Mouse (Mus musculus) midbrain, postnatal 0 days (tissue): Measurements from ENCODE around the gene Ankmy2. TPM values are rescaled to one million over a fixed set of nuclear protein-coding genes. Genes with fewer than 3 reads are reported as not detected.

Experiments
- ATAC-seq: fragments of 200-750 bp; cut with Nextera tagmentation; 2 replicates; pipeline ENCODE4 v1.8.0; 2017; ENCODE audit warnings: moderate number of reproducible peaks, mild to moderate bottlenecking, moderate TSS enrichment, moderate library complexity; ENCODE audit not compliant: low FRiP score
- DNase-seq: peaks from one replicate; pipeline ENCODE4 v3.0.0-alpha.2; 2015; ENCODE audit warnings: low spot score
- H3K27ac ChIP-seq: fragments of 300-500 bp; sonication (generic); 2 replicates; pipeline ENCODE4 v1.5.1; 2014; ENCODE audit warnings: low read depth, mild to moderate bottlenecking, low read length, mixed read lengths
- H3K27me3 ChIP-seq: fragments of 300-500 bp; sonication (generic); 2 replicates; pipeline ENCODE4 v1.6.1; 2014; ENCODE audit warnings: low read length, control low read depth, mixed read lengths; ENCODE audit not compliant: insufficient read depth
- H3K36me3 ChIP-seq: fragments of 300-500 bp; sonication (generic); 2 replicates; pipeline ENCODE4 v1.6.1; 2014; ENCODE audit warnings: low read length, control low read depth, mixed read lengths; ENCODE audit not compliant: insufficient read depth
- H3K4me1 ChIP-seq: fragments of 300-500 bp; sonication (generic); 2 replicates; pipeline ENCODE4 v1.6.1; 2014; ENCODE audit warnings: mild to moderate bottlenecking, control low read depth, antibody characterized with exemption, low read length, mixed read lengths; ENCODE audit not compliant: insufficient read depth
- H3K4me2 ChIP-seq: fragments of 300-500 bp; sonication (generic); 2 replicates; pipeline ENCODE4 v1.6.1; 2014; ENCODE audit warnings: low read depth, mild to moderate bottlenecking, low read length, mixed read lengths; ENCODE audit not compliant: poor library complexity, severe bottlenecking
- H3K4me3 ChIP-seq: fragments of 300-500 bp; sonication (generic); 2 replicates; pipeline ENCODE4 v1.5.1; 2014; ENCODE audit warnings: low read depth, mild to moderate bottlenecking, low read length, moderate library complexity
- H3K9ac ChIP-seq: fragments of 300-500 bp; sonication (generic); replicated peaks from 2 replicates; pipeline ENCODE4 v1.6.1; 2014; ENCODE audit warnings: mild to moderate bottlenecking, low read length, moderate library complexity, mixed read lengths; ENCODE audit not compliant: poor library complexity, severe bottlenecking
- H3K9me3 ChIP-seq: fragments of 300-500 bp; sonication (generic); 2 replicates; pipeline ENCODE4 v1.6.1; 2016; ENCODE audit warnings: low read length, control low read depth
- CTCF ChIP-seq: IDR thresholded peaks from 2 replicates; pipeline ENCODE4 v1.5.1; 2016; ENCODE audit warnings: antibody characterized with exemption, mild to moderate bottlenecking
- WGBS: fragments of 180-500 bp; shearing (Covaris S2); extraction: QIAGEN DNeasy Blood & Tissue Kit; methylation state at CpG from one replicate; pipeline ENCODE4 v1.1.7; 2014; 5-methylcytosine and 5-hydroxymethylcytosine counted together
- polyA plus RNA-seq: library from polyadenylated mRNA; unstranded; fragments of >200 nt; fragmentation: Nextera tagmentation; extraction: Ambion mirVana; gene quantifications from 2 replicates; pipeline ENCODE4 v1.2.1, GENCODE M21; 2015
- total RNA-seq: library from RNA; depleted of rRNA; stranded (reverse); fragments of >200 nt; gene quantifications from 2 replicates; pipeline ENCODE4 v1.2.3, GENCODE M21; 2014

Ankmy2 gene
- total and polyA plus RNA-seq, 2 experiments from 2014 or later, result 64.6 to 88.5 TPM

- no peak overlapping the region for H3K4me3 ChIP-seq
- WGBS, result 87% methylated on average over 7 of the region's 7 CpGs
- no peak for ATAC-seq
- H3K27ac ChIP-seq, result no peak overlapping the region
- TF ChIP-seq CTCF, result no peak
- H3K9ac ChIP-seq, result no peak overlapping the region
- H3K36me3 ChIP-seq, result no peaks in the 10 kb centered on the region
- no peaks in the 10 kb centered on the region for H3K27me3 ChIP-seq
- DNase-seq, result no peak
- no peaks in the 10 kb centered on the region for H3K4me1 ChIP-seq
- H3K9me3 ChIP-seq, result no peaks in the 10 kb centered on the region
- no peak overlapping the region for H3K4me2 ChIP-seq
These were observed 7.3 kb downstream of the Ankmy2 start for GRCm38 (mm10) chr12:36164126-36164791.

GRCm38 (mm10) chr12:36165299-36165698 is 8.4 kb downstream of the Ankmy2 start:
- Histone ChIP-seq H3K4me2 (no peak overlapping the region), H3K4me3 (no peak overlapping the region), H3K27me3 (no peaks in the 10 kb centered on the region), H3K4me1 (no peaks in the 10 kb centered on the region), H3K9me3 (no peaks in the 10 kb centered on the region), H3K27ac (no peak overlapping the region), H3K36me3 (peaks cover 5% of the 10 kb centered on the region), H3K9ac (no peak overlapping the region)
- DNase-seq, result no peak
- no peak for ATAC-seq
- 60% methylated on average over 1 of the region's 1 CpGs for WGBS
- TF ChIP-seq CTCF, result no peak

- Histone ChIP-seq H3K4me1 (no peaks in the 10 kb centered on the region), H3K27ac (no peak overlapping the region), H3K4me2 (no peak overlapping the region), H3K9me3 (no peaks in the 10 kb centered on the region), H3K4me3 (no peak overlapping the region), H3K27me3 (no peaks in the 10 kb centered on the region), H3K9ac (no peak overlapping the region), H3K36me3 (peaks cover 47% of the 10 kb centered on the region)
- DNase-seq, result no peak
- no peak for ATAC-seq
- WGBS, result 95% methylated on average over 5 of the region's 5 CpGs
- no peak for TF ChIP-seq CTCF
These were observed 20.3 kb downstream of the Ankmy2 start for GRCm38 (mm10) chr12:36177227-36177626.

- no peak overlapping the region for H3K4me2 ChIP-seq
- H3K36me3 ChIP-seq, result peaks cover 45% of the 10 kb centered on the region
- no peak for ATAC-seq
- DNase-seq, result no peak
- no peaks in the 10 kb centered on the region for H3K9me3 ChIP-seq
- H3K27me3 ChIP-seq, result no peaks in the 10 kb centered on the region
- H3K9ac ChIP-seq, result no peak overlapping the region
- no peak overlapping the region for H3K27ac ChIP-seq
- H3K4me3 ChIP-seq, result no peak overlapping the region
- no peaks in the 10 kb centered on the region for H3K4me1 ChIP-seq
- no peak for TF ChIP-seq CTCF
- WGBS, result 83% methylated on average over 6 of the region's 6 CpGs
These were observed 25.7 kb downstream of the Ankmy2 start for GRCm38 (mm10) chr12:36182570-36182969.

GRCm38 (mm10) chr12:36187081-36187480 is 30.2 kb downstream of the Ankmy2 start:
- peaks cover 59% of the 10 kb centered on the region for H3K36me3 ChIP-seq
- H3K4me2 ChIP-seq, result no peak overlapping the region
- H3K4me1 ChIP-seq, result no peaks in the 10 kb centered on the region
- H3K9ac ChIP-seq, result no peak overlapping the region
- no peak for TF ChIP-seq CTCF
- no peaks in the 10 kb centered on the region for H3K9me3 ChIP-seq
- H3K4me3 ChIP-seq, result no peak overlapping the region
- H3K27me3 ChIP-seq, result no peaks in the 10 kb centered on the region
- WGBS, result 88% methylated on average over 6 of the region's 6 CpGs
- H3K27ac ChIP-seq, result no peak overlapping the region
- ATAC-seq (no peak), DNase-seq (no peak)

GRCm38 (mm10) chr12:36189610-36190009 is 32.7 kb downstream of the Ankmy2 start:
- DNase-seq, result no peak
- Histone ChIP-seq H3K27me3 (no peaks in the 10 kb centered on the region), H3K4me2 (no peak overlapping the region), H3K27ac (no peak overlapping the region), H3K9me3 (no peaks in the 10 kb centered on the region), H3K36me3 (peaks cover 55% of the 10 kb centered on the region), H3K4me3 (no peak overlapping the region), H3K9ac (no peak overlapping the region), H3K4me1 (no peaks in the 10 kb centered on the region)
- whole genome bisulfite sequencing, result 94% methylated on average over 3 of the region's 3 CpGs
- no peak for TF ChIP-seq CTCF
- no peak for ATAC-seq
